Mouse (Mus musculus) yolk sac, embryonic 10.5 days (tissue): Measurements from ENCODE around the gene Gpr152.

Source experiments
- DNase-seq: peaks from one replicate; pipeline ENCODE4 v3.0.0-alpha.2; 2017; ENCODE audit warnings: low spot score

Gpr152 gene

GRCm38 (mm10) chr19:4171393-4172290, 32.1 kb downstream of the Gpr152 start:
- DNase-seq = no peak

- DNase-seq = no peak
These were observed 33.3 kb downstream of the Gpr152 start for GRCm38 (mm10) chr19:4172925-4173324.

- no peak for DNase-seq
These were observed 35.9 kb downstream of the Gpr152 start, which contains the start of gene Carns1 for GRCm38 (mm10) chr19:4175368-4175947. Gene Carns1, minus strand, starts transcription at chr19:4175479.

GRCm38 (mm10) chr19:4180411-4180810, 40.8 kb downstream of the Gpr152 start:
- DNase-seq = no peak

GRCm38 (mm10) chr19:4181892-4182291, 42.3 kb downstream of the Gpr152 start:
- no peak for DNase-seq

- no peak for DNase-seq
These were observed 44.1 kb downstream of the Gpr152 start for GRCm38 (mm10) chr19:4183689-4184088.

GRCm38 (mm10) chr19:4184976-4185975, 45.7 kb downstream of the Gpr152 start:
- DNase-seq = no peak

GRCm38 (mm10) chr19:4187303-4187702, 47.7 kb downstream of the Gpr152 start:
- no peak for DNase-seq

- no peak for DNase-seq
These were observed 49.5 kb downstream of the Gpr152 start for GRCm38 (mm10) chr19:4189051-4189620.

- DNase-seq = no peak
These were observed 51.3 kb downstream of the Gpr152 start, which contains the start of gene Tbc1d10c for GRCm38 (mm10) chr19:4190831-4191334. Gene Tbc1d10c, minus strand, starts transcription at chr19:4191284.

- DNase-seq = peak; percentile 96
These were observed 52.1 kb downstream of the Gpr152 start, which contains the start of gene Ppp1ca for GRCm38 (mm10) chr19:4191528-4192250. Gene Ppp1ca, plus strand, starts transcription at chr19:4192065.

GRCm38 (mm10) chr19:4192251-4192985, 52.8 kb downstream of the Gpr152 start:
- no peak for DNase-seq

- no peak for DNase-seq
These were observed 53.5 kb downstream of the Gpr152 start for GRCm38 (mm10) chr19:4193129-4193528.

GRCm38 (mm10) chr19:4194021-4194724, 54.6 kb downstream of the Gpr152 start:
- DNase-seq = no peak

- no peak for DNase-seq
These were observed 55.4 kb downstream of the Gpr152 start for GRCm38 (mm10) chr19:4194776-4195650.
